Mouse (Mus musculus) heart, postnatal 10 days (tissue): ENCODE measurements around the gene Ccdc83. TPM values are rescaled to one million over a fixed set of nuclear protein-coding genes. Genes with fewer than 3 reads are reported as not detected.

Experiments
- total RNA-seq, 2 experiments: library from RNA; stranded (reverse); gene quantifications; 2 replicates each; pipeline ENCODE4 v1.2.3; 2021

Gene Ccdc83
- total RNA-seq, 2 experiments from 2014 or later: not detected

Other genes starting within 250 kb of the Ccdc83 start
- 100 to 1,000 TPM; 218 to 284 TPM for gene Picalm, start 135.6 kb downstream of the Ccdc83 start, total RNA-seq
- gene Sytl2, start 36.5 kb upstream of the Ccdc83 start, total RNA-seq: 1 to 10 TPM; 8.6 to 9.0 TPM
- under 1 TPM; 0.17 to 0.27 TPM for gene Ccdc89, start 160.8 kb upstream of the Ccdc83 start, total RNA-seq
- gene Crebzf, start 177.0 kb upstream of the Ccdc83 start, total RNA-seq: 10 to 100 TPM; 30.2 to 32.2 TPM
- 10 to 100 TPM; 94.9 to 96.0 TPM for gene Tmem126a, start 191.5 kb upstream of the Ccdc83 start, total RNA-seq
- gene Tmem126b, start 210.2 kb upstream of the Ccdc83 start, total RNA-seq: 10 to 100 TPM; 17.0 to 19.6 TPM
- gene Dlg2, start 210.9 kb upstream of the Ccdc83 start, total RNA-seq: 1 to 10 TPM; 1.9 to 3.4 TPM